Mouse (Mus musculus) embryonic fibroblast, embryonic 13.5 days (primary cell): ENCODE results near the gene Fga. TPM values are rescaled to one million over a fixed set of nuclear protein-coding genes. Genes with fewer than 3 reads are reported as not detected.

ENCODE experiments used
- H3K27ac ChIP-seq: 2 replicates; pipeline ENCODE4 v1.5.1; 2012; ENCODE audit warnings: low read length, control low read depth, inconsistent platforms; ENCODE audit not compliant: insufficient read depth
- H3K4me1 ChIP-seq: 2 replicates; pipeline ENCODE4 v1.6.1; 2011; ENCODE audit warnings: low read length; ENCODE audit not compliant: control insufficient read depth, insufficient read depth
- H3K4me3 ChIP-seq: 2 replicates; pipeline ENCODE4 v1.5.1; 2011; ENCODE audit warnings: mild to moderate bottlenecking, control low read depth, low read length; ENCODE audit not compliant: insufficient read depth
- CTCF ChIP-seq: IDR thresholded peaks from 2 replicates; pipeline ENCODE4 v1.5.1; 2011; ENCODE audit warnings: mild to moderate bottlenecking, control low read depth, low read length, moderate library complexity, borderline replicate concordance; ENCODE audit not compliant: insufficient read depth
- POLR2A ChIP-seq: IDR thresholded peaks from 2 replicates; pipeline ENCODE4 v1.6.1; 2011; ENCODE audit warnings: low read depth, mild to moderate bottlenecking, control low read depth, low read length, moderate library complexity
- polyA plus RNA-seq: library from polyadenylated mRNA; stranded (reverse); fragments of >200 nt; gene quantifications from 2 replicates; pipeline ENCODE4 v1.2.4, GENCODE M21; 2011; ENCODE audit warnings: low read depth; ENCODE audit not compliant: missing spikeins, insufficient read length

Fga gene
- polyA plus RNA-seq, 1 experiment = not detected

DNA sequence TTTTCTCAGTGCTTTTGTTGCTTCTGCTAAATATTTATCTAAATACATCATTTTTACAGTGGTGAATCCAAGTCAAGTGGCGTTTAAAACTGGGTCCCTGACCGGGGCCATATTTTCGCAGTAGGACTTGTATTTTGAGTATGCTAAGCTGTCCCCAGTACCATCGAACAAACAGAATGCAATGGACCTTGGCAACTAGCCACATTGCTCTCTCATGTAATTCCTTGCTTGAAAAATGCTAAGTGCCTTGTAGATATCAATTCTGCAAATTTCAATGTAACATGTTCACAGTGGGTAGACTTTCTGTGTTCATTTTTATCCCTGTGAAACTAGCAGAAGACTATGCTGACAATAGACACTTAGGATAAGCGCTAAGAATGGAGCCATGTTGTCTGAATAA lies 4.7 kb upstream of the Fga start:
- H3K4me1 ChIP-seq = no peaks in the 10 kb centered on the region
- no peak for TF ChIP-seq POLR2A
- TF ChIP-seq CTCF = no peak
- no peak overlapping the region for H3K4me3 ChIP-seq
- H3K27ac ChIP-seq = no peak overlapping the region

DNA sequence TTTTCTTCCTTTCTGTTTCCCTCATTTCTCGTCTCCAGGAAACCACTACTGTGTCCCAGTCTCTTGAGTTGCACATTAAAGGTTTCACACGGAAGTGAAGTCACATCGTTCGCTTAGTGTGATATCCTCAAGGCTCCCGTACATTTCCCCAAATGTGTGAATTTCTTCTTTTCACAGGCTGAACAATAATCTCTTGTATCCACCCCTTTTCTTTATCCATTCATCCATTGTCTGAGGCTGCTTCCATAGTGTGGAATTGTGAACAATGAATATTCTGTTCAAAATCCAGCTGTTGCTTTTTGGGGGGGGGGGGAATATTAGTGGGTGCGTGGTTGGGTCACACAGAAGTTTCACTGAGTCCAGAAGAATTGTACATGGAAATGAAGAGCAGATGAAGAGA lies 840 bp upstream of the Fga start:
- Histone ChIP-seq H3K4me3 (no peak overlapping the region), H3K4me1 (no peaks in the 10 kb centered on the region), H3K27ac (no peak overlapping the region)
- TF ChIP-seq POLR2A = no peak
- no peak for TF ChIP-seq CTCF

DNA sequence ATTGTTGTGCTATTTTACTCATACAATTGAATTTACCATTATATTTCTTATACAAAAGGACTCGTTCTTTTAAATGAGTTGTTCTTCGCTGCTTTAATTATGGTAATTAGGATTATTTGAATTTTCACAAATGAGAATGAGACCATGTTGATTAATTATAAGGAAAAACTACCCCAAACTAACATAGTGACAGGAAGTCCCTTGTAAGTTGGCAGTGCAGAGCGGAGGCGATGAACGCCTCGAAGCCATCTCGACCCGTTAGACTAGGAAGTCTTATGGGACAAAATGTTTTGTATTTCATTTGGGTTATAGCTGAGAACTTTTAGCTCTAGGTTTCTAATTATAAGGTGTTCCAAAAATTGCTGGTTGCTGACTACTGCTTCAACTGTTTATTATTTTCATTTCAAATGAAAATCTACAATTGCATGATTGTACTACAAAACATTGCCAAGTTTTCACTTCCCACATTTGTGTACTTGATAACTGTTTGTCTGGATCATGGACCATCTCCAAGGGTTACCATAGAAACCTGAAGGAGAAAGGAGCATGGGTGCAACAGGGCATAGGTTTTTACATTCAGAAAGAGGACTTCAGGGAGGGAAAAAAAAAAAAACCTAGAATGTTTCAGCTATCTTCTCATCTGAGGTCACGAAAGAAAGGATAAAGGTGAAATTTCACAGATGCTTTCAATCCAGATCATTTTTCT lies 1.8 kb downstream of the Fga start:
- no peak for TF ChIP-seq POLR2A
- TF ChIP-seq CTCF = no peak
- H3K27ac ChIP-seq = no peak overlapping the region
- no peak overlapping the region for H3K4me3 ChIP-seq
- no peaks in the 10 kb centered on the region for H3K4me1 ChIP-seq

DNA sequence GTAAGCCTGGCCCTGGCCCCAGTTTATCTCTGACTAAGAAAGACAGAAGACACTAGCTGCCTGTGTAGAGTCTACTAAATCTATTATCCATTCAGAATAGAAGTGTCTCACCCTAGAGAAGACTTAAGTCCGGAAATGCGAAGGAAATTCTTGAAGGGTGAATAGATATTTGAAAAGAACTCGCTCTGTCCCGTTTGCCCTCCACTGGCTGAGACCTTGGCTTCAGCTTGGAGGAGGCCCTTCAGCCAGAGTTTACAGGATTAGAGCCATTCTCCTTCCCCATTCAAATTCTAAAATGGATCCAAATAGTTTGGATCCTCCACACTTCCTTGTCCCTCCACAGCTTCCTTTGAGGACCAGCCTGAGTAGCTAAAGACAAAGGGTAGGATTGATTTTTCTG lies 4.5 kb downstream of the Fga start:
- no peaks in the 10 kb centered on the region for H3K4me1 ChIP-seq
- no peak overlapping the region for H3K4me3 ChIP-seq
- no peak overlapping the region for H3K27ac ChIP-seq
- TF ChIP-seq CTCF (no peak), POLR2A (no peak)

DNA sequence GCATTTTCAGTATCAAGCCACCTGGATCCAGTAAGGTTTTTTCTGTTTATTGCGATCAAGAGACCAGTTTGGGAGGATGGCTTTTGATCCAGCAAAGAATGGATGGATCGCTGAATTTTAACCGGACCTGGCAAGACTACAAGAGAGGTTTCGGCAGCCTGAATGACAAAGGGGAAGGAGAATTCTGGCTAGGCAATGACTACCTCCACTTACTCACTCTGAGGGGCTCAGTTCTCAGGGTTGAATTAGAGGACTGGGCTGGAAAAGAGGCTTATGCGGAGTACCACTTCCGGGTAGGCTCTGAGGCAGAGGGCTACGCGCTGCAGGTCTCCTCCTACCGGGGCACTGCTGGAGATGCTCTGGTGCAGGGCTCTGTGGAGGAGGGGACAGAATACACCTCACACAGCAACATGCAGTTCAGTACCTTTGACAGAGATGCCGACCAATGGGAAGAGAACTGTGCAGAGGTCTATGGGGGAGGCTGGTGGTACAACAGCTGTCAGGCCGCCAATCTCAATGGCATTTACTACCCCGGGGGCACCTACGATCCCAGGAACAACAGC lies 7.0 kb downstream of the Fga start:
- TF ChIP-seq CTCF (no peak), POLR2A (no peak)
- Histone ChIP-seq H3K27ac (no peak overlapping the region), H3K4me1 (no peaks in the 10 kb centered on the region), H3K4me3 (no peak overlapping the region)

DNA sequence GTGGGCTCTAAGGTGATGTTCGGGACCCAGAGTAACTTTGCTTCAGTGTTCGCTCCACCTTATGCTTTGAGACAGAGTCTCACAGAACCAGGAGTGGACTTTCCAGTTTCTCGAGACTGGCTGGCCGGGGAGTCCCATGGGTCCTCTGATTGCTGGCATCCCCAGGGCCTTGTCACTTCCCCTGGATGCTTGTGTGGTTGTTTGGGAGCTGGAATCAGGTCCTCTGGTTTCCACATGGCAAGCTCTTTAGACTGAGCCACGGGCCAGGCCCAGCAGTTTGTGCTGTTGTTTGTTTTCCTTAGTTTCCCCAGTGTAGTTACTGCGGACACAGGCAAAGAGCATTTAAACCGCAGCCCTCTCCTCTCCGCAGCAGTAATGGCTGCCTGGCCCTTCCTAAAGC lies 7.9 kb downstream of the Fga start:
- no peak overlapping the region for H3K27ac ChIP-seq
- TF ChIP-seq POLR2A (no peak), CTCF (no peak)
- H3K4me3 ChIP-seq = no peak overlapping the region
- no peaks in the 10 kb centered on the region for H3K4me1 ChIP-seq

DNA sequence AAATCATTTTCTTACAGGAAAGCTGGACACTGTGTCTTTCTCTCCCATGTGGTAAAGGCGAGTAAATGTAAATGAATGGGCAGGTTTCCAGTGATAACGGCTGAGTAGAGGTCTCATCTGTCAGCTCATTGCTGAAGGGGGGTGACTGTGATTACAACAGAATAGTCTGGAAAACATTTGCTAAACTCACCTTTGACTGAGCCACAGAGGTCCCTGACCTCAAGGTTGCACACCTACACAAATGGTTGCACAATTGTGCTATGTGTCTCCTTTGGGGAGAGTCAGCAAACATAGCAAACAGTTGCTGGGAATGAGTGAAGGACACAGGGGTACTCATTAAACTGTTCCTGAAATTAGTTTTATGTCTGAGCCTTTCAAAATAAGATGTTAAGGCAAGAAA lies 13.0 kb downstream of the Fga start:
- no peak for TF ChIP-seq CTCF
- no peak for TF ChIP-seq POLR2A
- no peak overlapping the region for H3K4me3 ChIP-seq
- H3K27ac ChIP-seq = no peak overlapping the region
- no peaks in the 10 kb centered on the region for H3K4me1 ChIP-seq

DNA sequence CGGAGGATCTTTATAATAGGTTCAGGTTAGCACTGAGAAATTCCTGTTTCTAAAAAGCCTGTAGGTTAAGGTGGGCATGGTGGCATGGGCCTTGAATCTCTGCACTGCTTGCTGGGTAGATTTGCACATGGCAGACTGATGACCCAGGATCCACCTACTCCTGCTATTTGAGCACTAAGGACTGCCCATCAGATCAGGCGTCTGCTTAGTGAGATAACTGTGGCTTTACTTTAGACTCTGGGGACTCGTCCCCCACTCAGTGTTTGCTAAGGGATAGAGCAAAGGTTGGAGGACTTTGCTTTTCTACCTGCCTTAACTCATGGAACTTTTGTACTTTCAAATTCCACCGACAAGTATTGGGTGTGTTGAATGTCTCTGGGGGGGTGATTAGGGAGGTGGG lies 13.8 kb downstream of the Fga start:
- H3K4me1 ChIP-seq = no peaks in the 10 kb centered on the region
- TF ChIP-seq POLR2A (no peak), CTCF (no peak)
- H3K27ac ChIP-seq = no peak overlapping the region
- H3K4me3 ChIP-seq = no peak overlapping the region

DNA sequence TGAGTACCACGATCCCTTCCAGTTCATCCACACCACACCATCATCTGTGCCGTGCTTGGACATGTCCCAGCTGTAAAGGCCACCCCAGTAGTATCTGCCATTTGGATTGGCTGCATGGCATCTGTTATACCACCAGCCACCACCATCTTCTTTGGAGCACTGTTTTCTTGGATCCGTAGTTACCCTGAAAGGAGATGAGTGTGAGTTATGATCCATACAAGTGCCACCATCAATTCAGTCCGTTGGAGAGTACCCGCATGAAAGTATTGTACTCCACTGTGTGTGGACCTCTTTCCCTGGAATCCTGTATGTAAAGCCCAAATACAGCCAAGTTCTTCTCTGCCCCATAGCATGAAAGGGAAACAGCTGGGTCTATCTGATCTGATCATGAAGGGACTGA lies 16.6 kb downstream of the Fga start:
- Histone ChIP-seq H3K4me3 (no peak overlapping the region), H3K4me1 (no peaks in the 10 kb centered on the region), H3K27ac (no peak overlapping the region)
- TF ChIP-seq POLR2A = no peak
- TF ChIP-seq CTCF = no peak

DNA sequence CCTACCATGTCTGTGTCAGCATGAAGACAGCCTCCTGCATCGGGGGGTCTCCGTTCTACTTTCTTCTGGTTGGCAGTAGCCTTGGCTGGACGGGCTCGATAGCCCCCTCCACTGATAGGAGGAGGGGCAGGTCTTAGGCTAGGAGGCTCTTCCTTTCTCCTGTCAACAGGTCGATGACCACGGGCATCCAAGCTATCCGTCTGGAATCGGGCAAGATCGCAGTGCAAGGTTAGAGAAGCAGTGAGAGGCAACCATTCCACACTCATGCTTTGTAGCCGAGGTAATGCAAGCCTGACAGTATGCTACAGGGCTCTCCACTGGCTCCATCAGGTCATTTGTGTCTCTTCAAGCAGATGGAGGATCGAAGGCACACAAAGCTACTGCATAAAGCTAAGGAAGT lies 20.8 kb downstream of the Fga start:
- Histone ChIP-seq H3K4me3 (no peak overlapping the region), H3K4me1 (no peaks in the 10 kb centered on the region), H3K27ac (no peak overlapping the region)
- TF ChIP-seq CTCF (no peak), POLR2A (no peak)

DNA sequence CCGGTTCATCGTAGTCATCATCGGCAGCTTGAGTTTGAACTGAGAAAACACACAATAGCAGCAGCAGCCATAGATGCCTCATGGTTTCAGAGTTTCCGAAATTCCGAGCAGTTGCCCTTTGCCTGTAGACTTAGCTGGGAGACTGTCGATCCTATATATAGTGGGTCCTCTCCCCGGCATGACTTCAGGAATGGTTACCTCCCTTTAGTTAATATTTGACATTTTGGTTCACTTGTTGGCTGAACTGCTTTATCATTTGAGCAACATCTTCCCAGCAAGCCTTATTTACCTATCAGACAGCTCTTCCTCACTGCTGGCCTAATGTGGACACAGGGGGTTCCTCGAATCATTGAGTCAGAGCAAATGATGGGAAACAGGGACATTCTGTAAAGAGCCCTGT lies 23.8 kb downstream of the Fga start, which contains the start of gene Fgb:
Fgb (minus strand) TSS at position 184 of the 400 bp plus-strand sequence.
- Histone ChIP-seq H3K27ac (no peak within 1 kb of the TSS), H3K4me3 (no peak within 1 kb of the TSS), H3K4me1 (no peaks in the 10 kb centered on the region)
- TF ChIP-seq POLR2A = no peak
